Mouse (Mus musculus): Measurements from ENCODE around the gene 1520401A03Rik. TPM values are rescaled to one million over a fixed set of nuclear protein-coding genes. Genes with fewer than 3 reads are reported as not detected.
"Not testable (repeated sequence)": the region's sequence is repeated elsewhere in the genome, so short reads cannot be mapped to it uniquely, and the experiment has no call there.

The 1520401A03Rik gene
- polyA plus RNA-seq (2016; fragmentation: Nextera tagmentation; extraction: Ambion mirVana) = 0.05 TPM in 1 of 2 replicates, not detected in the other

DNA sequence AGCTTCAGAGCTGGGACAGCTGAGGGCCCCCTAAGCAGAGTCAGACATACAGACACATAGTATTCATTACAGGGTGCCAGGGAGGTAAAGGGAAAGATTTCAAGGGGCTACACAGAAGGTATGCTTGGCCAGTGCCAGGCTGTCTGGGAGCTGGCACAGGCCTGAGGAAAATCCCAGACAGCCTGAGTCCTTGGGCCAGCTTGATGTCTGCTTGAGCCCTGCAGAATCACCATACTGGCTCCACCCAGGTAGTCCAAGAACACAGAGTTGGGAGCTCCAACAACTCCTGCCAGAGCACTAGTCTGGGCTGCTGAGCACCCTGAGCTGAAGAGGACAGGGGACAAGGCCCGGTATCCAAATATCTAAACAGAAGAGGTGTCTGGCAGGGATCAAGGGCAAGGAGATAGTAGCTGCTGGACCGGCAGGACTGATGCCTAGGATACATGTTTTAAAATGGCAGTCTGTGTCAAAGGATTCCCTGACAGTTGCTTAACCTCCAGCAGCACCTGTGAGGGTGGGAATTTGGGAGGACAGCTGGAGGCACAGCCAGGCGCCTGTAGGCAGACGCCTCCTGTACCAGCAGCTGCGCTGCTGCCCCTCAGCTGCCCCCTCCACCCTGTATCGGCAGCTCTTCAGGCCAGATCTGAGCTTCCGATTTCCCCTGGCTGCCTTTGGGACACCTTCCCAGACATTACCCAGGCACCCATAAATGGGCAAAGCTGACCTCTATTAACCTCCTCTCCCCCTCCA lies at the start of gene 1520401A03Rik:
Gene 1520401A03Rik (minus strand): TSS at position 408 of the 750 bp plus-strand sequence.
- H3K36me3 ChIP-seq (replicated peaks) = no peaks in the 10 kb centered on the region
- peaks cover 22% of the 10 kb centered on the region for H3K4me1 ChIP-seq
- no peak within 1 kb of the TSS for H3K27ac ChIP-seq (replicated peaks)
- DNase-seq (ENCODE audit: low spot score) = no peak
- H3K4me3 ChIP-seq = no peak within 1 kb of the TSS
- 70% methylated on average over 7 of the region's 7 CpGs for WGBS
- H3K27me3 ChIP-seq (replicated peaks; ENCODE audit: low read depth, poor library complexity, severe bottlenecking) = peaks cover 26% of the 10 kb centered on the region
- no peaks in the 10 kb centered on the region for H3K9me3 ChIP-seq

DNA sequence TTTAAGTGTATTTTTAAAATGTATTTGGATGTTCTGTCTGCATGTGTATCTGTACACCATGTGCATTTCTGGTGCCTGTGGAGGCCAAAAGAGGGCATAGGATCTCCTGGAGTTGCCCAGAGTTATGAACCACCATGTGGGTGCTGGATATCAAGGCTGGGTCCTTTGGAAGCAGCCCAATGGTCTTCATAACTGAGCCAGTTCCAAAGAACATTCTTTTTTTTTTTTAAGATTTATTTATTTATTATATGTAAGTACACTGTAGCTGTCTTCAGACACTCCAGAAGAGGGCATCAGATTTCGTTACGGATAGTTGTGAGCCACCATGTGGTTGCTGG lies 49.6 kb upstream of the 1520401A03Rik start:
- H3K27ac ChIP-seq (replicated peaks); DNase-seq (ENCODE audit: low spot score); H3K27me3 ChIP-seq (replicated peaks; ENCODE audit: low read depth, poor library complexity, severe bottlenecking); H3K9me3 ChIP-seq: not testable (repeated sequence)
- Histone ChIP-seq H3K36me3 (replicated peaks) (peaks cover 27% of the 10 kb centered on the region), H3K4me1 (peaks cover 24% of the 10 kb centered on the region), H3K4me3 (peak overlapping the region; percentile 90)
- WGBS = 85% methylated on average over 2 of the region's 2 CpGs

DNA sequence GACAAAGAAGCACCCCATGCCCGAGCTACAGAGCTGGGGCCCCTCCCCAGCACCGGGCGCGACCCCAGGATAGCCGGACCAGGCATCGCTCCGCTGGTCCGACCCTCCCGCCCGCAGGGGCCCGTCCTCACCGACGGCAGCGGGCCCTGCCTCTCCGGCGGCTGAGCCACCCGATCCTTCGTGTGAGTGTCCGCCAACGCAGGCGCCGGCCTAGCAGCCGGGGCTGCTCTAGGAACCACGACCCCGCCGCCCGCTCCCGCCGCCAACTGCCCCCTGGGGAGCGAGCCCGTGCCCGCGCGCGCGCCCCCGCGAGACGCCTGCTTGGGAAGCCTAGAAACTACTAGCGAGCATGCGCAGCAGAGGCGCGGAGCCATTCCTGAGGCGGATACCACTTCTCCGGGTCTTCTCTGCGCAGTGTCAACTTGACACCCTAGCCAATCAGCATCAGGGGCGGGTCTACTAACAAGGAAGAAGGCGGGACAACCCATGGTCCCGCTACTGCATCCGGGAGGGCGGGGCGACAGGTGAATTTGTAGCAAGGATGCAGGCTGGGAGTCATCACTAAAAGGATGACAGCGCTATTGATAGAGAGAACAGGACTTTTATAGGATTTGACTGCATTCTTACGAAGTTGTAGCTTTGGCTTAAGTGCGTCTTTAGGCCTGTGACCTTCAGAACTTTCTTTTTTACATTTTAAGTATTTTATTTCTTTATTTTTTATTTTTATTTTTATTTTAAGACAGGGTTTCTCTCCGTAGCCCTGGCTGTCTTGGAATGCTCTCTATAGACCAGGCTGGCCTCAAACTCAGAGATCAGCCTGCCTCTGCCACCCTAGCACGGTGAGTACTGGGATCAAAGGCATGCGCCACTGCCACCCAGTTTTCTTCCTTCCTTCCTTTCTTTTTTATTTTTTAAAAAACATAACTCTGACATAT lies 49.0 kb upstream of the 1520401A03Rik start, which contains the start of gene Flywch1:
Gene Flywch1 (minus strand): TSS at position 319 of the 935 bp plus-strand sequence.
- Histone ChIP-seq H3K27ac (replicated peaks) (peak within 1 kb of the TSS; percentile 98), H3K4me3 (peak within 1 kb of the TSS; percentile 90), H3K4me1 (peaks cover 24% of the 10 kb centered on the region), H3K9me3 (no peaks in the 10 kb centered on the region), H3K27me3 (replicated peaks; ENCODE audit: low read depth, poor library complexity, severe bottlenecking) (no peaks in the 10 kb centered on the region), H3K36me3 (replicated peaks) (peaks cover 32% of the 10 kb centered on the region)
- 4% methylated on average over 58 of the region's 58 CpGs for WGBS
- DNase-seq (ENCODE audit: low spot score) = peak; percentile 99

DNA sequence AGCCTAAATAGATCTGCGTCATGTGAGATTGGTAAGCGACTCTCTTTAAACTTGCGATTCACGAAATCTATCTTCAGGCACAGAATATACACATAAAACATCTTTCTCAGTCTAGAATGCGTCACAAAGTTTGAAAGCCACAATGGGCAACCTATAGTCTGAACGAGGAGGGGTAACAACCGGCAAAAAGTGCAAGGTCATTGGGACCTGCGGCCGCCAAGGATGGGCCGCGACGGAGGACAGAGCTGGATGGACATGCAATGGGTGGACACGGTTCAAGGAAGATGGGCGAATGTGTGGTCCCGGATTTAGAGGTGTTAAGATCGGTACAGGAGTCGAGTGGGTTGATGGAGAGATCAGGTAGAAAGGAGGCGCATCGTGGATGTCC lies 48.3 kb upstream of the 1520401A03Rik start:
- H3K36me3 ChIP-seq (replicated peaks) = peaks cover 38% of the 10 kb centered on the region
- WGBS = 2% methylated on average over 19 of the region's 19 CpGs
- H3K27ac ChIP-seq (replicated peaks) = peak overlapping the region; percentile 98
- no peak for DNase-seq (ENCODE audit: low spot score)
- H3K9me3 ChIP-seq = no peaks in the 10 kb centered on the region
- H3K4me1 ChIP-seq = peaks cover 24% of the 10 kb centered on the region
- H3K4me3 ChIP-seq = peak overlapping the region; percentile 90
- no peaks in the 10 kb centered on the region for H3K27me3 ChIP-seq (replicated peaks; ENCODE audit: low read depth, poor library complexity, severe bottlenecking)

DNA sequence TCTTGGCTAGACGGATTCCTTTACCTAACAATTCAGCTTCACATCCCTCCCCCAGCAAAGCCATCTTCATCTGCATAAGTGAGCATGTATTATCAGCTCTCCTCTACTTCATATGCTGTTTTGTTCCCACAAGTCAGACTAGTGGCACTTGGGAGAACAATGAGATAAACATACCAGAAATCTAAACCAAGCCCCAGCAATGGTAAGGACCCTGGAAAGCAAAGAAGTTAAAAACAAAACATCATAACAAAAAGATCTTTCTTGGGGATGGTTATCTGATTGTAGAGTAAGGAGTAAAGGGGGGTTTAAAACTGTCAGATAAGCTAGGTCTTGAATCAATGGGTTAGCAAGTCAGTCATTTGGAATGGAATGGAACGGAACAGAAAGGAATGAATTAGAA lies 47.9 kb upstream of the 1520401A03Rik start:
- H3K9me3 ChIP-seq = no peaks in the 10 kb centered on the region
- 20% methylated on average over 2 of the region's 2 CpGs for WGBS
- peak overlapping the region; percentile 98 for H3K27ac ChIP-seq (replicated peaks)
- H3K4me3 ChIP-seq = peak overlapping the region; percentile 90
- peaks cover 24% of the 10 kb centered on the region for H3K4me1 ChIP-seq
- peaks cover 42% of the 10 kb centered on the region for H3K36me3 ChIP-seq (replicated peaks)
- no peaks in the 10 kb centered on the region for H3K27me3 ChIP-seq (replicated peaks; ENCODE audit: low read depth, poor library complexity, severe bottlenecking)
- no peak for DNase-seq (ENCODE audit: low spot score)

DNA sequence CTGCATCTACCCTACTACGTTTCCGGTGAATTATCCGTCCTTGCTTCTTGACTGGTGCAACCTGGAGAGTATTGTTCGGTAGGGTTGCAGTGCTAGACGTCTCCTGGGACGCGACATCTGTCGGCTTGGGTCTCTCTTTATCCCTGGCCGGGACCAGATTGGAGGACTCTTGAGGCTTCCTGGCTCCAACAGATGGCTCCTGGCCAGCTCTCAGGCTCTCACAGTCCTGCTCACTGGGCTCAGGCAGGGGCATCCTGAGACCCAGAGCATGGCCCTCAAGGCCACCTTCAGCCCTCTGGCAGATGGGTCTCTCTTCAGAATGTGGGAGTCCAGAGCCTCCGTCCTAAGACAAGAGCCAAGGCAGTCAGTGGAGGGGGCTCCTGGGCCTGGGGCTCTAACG lies 40.4 kb upstream of the 1520401A03Rik start:
- Histone ChIP-seq H3K27me3 (replicated peaks; ENCODE audit: low read depth, poor library complexity, severe bottlenecking) (no peaks in the 10 kb centered on the region), H3K36me3 (replicated peaks) (peaks cover 92% of the 10 kb centered on the region), H3K27ac (replicated peaks) (no peak overlapping the region), H3K4me1 (no peaks in the 10 kb centered on the region), H3K9me3 (0 out of 2 replicates have a peak, but pooled peaks cover 2% of the 10 kb centered on the region), H3K4me3 (no peak overlapping the region)
- DNase-seq (ENCODE audit: low spot score) = no peak
- WGBS = 91% methylated on average over 11 of the region's 11 CpGs

DNA sequence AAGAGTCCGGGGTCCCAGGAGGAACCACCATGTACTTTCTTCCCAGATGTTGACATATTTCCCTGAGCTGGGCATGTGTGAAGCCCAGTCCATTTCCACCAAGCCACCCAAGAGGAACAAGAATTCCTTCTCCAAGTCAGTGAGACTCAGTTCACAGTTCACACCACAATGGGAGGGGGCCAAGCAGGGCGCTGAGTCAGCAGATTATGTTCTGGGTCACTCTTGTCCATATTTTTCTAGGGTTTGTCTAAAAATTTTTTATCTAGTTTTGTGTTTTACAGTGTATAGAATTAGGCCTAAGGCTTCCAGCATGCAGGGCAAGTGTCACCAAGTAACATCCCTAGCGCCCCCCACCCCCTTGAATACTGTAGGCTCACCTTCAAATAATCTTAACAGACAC lies 38.6 kb upstream of the 1520401A03Rik start:
- no peaks in the 10 kb centered on the region for H3K27me3 ChIP-seq (replicated peaks; ENCODE audit: low read depth, poor library complexity, severe bottlenecking)
- 93% methylated on average over 3 of the region's 3 CpGs for WGBS
- DNase-seq (ENCODE audit: low spot score) = no peak

DNA sequence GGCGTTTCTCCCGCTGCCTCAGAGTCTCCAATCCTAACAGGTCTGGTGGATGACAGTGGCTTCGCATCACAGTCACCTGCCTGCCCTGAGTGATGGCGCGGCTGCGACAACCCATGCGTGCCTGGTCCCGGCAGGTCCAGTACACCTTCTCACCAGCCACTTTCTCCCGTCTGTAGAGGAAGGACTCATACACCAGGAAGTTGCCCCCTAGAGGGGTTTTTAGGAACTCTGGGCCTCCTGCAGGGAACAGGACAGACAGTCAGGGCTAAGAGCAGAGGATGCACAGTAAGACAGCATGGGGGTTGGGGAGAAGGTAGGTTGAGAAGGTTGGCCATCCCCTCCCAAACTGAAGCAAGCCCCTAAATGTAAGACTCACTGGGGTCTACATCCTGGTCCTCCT lies 37.6 kb upstream of the 1520401A03Rik start:
- H3K36me3 ChIP-seq (replicated peaks) = peaks cover 95% of the 10 kb centered on the region
- no peaks in the 10 kb centered on the region for H3K4me1 ChIP-seq
- H3K4me3 ChIP-seq = no peak overlapping the region
- no peak overlapping the region for H3K27ac ChIP-seq (replicated peaks)
- 0 out of 2 replicates have a peak, but pooled peaks cover 2% of the 10 kb centered on the region for H3K9me3 ChIP-seq
- WGBS = 96% methylated on average over 9 of the region's 9 CpGs
- H3K27me3 ChIP-seq (replicated peaks; ENCODE audit: low read depth, poor library complexity, severe bottlenecking) = no peaks in the 10 kb centered on the region
- no peak for DNase-seq (ENCODE audit: low spot score)

More for the DNA sequence above, 38.6 kb upstream of the 1520401A03Rik start:
- no peak overlapping the region for H3K4me3 ChIP-seq
- H3K27ac ChIP-seq (replicated peaks) = no peak overlapping the region
- H3K4me1 ChIP-seq = no peaks in the 10 kb centered on the region
- H3K9me3 ChIP-seq = 0 out of 2 replicates have a peak, but pooled peaks cover 2% of the 10 kb centered on the region
- H3K36me3 ChIP-seq (replicated peaks) = peaks cover 95% of the 10 kb centered on the region

DNA sequence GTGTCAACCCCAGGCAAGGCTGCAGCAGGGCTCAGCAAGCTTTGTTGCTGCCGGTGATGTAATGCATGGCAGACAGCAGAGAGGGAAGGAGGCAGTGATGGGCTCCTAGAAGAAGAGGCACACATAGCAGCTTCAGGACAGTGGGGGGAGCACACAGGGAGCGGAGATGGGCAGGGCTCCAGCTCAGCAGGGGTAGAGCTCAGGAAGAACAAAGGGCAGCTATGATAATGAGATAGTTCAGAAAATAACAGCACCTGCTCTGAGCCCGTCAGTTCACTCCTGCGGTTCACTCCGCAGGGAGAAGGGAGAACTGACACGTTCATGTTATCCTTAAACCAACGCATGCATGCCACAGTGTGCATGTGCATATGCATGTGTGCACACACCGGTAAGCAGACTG lies 36.2 kb upstream of the 1520401A03Rik start:
- WGBS = 86% methylated on average over 8 of the region's 8 CpGs

DNA sequence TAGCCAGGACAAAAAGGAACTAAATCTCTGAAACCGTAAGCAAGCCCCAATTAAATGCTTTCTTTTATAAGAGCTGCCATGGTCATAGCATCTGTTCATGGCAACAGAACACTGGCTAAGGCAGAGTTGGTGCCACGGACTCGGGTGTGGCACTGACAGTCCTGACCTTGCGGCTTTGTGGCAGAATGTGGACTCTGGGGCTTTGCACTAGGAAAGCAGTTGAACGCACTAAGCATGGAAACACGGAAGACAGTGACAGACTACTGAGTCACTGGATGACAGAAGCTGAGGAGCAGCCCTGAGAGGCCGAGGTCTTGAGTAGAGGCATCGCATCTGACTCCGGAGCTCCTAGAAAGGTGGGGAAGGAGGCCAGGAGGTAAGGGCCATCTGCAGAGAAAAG lies 35.0 kb upstream of the 1520401A03Rik start:
- 0 out of 2 replicates have a peak, but pooled peaks cover 2% of the 10 kb centered on the region for H3K9me3 ChIP-seq
- no peak overlapping the region for H3K27ac ChIP-seq (replicated peaks)
- WGBS = 97% methylated on average over 9 of the region's 9 CpGs
- no peaks in the 10 kb centered on the region for H3K27me3 ChIP-seq (replicated peaks; ENCODE audit: low read depth, poor library complexity, severe bottlenecking)
- no peaks in the 10 kb centered on the region for H3K4me1 ChIP-seq
- no peak for DNase-seq (ENCODE audit: low spot score)
- peaks cover 100% of the 10 kb centered on the region for H3K36me3 ChIP-seq (replicated peaks)
- no peak overlapping the region for H3K4me3 ChIP-seq

More for the DNA sequence above, 36.2 kb upstream of the 1520401A03Rik start:
- Histone ChIP-seq H3K27ac (replicated peaks) (no peak overlapping the region), H3K9me3 (0 out of 2 replicates have a peak, but pooled peaks cover 2% of the 10 kb centered on the region), H3K4me3 (no peak overlapping the region), H3K36me3 (replicated peaks) (peaks cover 100% of the 10 kb centered on the region), H3K4me1 (no peaks in the 10 kb centered on the region), H3K27me3 (replicated peaks; ENCODE audit: low read depth, poor library complexity, severe bottlenecking) (no peaks in the 10 kb centered on the region)
- no peak for DNase-seq (ENCODE audit: low spot score)

DNA sequence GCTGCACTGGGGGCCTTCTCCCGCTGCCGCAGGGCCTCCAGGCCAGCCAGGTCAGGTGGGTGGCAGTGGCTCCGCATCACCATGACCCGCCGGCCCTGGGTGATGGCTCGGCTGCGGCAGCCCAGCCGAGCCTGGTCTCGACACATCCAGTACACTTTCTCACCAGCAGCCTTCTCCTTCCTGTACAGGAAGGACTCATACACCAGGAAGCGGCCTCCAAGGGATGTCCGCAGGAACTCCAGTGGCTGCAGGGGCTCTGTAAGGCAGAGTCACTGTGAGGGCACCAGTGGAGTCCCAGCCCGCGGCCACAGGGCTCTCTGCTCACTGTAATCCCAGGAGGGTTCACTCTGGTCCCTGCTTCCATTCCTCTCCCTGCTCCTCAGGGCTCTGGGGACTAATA lies 33.1 kb upstream of the 1520401A03Rik start:
- 0 out of 2 replicates have a peak, but pooled peaks cover 2% of the 10 kb centered on the region for H3K9me3 ChIP-seq
- no peak overlapping the region for H3K4me3 ChIP-seq
- no peaks in the 10 kb centered on the region for H3K4me1 ChIP-seq
- H3K36me3 ChIP-seq (replicated peaks) = peaks cover 98% of the 10 kb centered on the region
- no peak for DNase-seq (ENCODE audit: low spot score)
- WGBS = 96% methylated on average over 13 of the region's 13 CpGs
- H3K27me3 ChIP-seq (replicated peaks; ENCODE audit: low read depth, poor library complexity, severe bottlenecking) = no peaks in the 10 kb centered on the region
- H3K27ac ChIP-seq (replicated peaks) = no peak overlapping the region

DNA sequence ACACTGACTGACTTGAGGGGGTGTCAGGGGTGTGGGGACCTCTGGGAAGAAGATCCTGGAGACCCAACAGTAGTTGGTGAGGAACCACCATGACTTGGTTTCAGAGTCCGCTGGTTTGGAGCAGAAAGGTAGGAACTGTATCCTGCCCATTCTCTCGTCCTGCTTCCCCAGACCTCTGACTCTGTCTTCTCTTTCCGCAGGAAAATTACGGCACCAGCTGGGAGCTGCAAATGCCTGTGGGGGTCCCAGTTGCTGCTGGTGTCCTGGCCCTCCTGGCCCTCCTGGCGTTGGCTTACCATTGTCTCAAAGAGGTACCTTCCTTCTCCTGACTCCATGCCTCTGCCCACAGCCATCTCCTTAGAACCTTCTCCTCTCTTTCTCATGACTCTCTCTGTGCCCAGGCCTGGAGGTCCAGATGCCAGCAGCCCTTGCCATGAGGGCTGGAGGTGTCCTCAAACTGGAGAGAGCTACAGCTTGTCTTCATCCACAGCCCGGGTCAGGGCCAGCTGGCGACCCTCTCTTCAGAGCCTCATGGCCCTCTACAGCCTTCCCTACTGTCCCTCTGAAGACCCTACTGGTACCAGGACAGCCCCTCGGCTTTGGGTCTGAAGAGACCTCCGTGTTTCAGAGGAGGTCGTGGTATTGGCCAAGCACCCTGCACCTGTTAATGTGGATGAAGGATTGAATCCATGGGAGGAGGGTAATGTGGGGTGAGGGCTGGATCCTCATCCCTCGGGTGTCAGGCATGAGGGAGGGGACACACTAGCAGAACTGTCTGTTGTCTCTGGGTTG lies 27.0 kb upstream of the 1520401A03Rik start:
- 0 out of 2 replicates have a peak overlapping the region, but pooled peaks have one; percentile 9 for H3K4me3 ChIP-seq
- peaks cover 45% of the 10 kb centered on the region for H3K36me3 ChIP-seq (replicated peaks)
- peaks cover 41% of the 10 kb centered on the region for H3K27me3 ChIP-seq (replicated peaks; ENCODE audit: low read depth, poor library complexity, severe bottlenecking)
- 85% methylated on average over 11 of the region's 11 CpGs for WGBS
- 0 out of 2 replicates have a peak, but pooled peaks cover 2% of the 10 kb centered on the region for H3K9me3 ChIP-seq
- H3K4me1 ChIP-seq = peaks cover 25% of the 10 kb centered on the region
- H3K27ac ChIP-seq (replicated peaks) = 0 out of 2 replicates have a peak overlapping the region, but pooled peaks have one; percentile 12
- no peak for DNase-seq (ENCODE audit: low spot score)

All from embryonic facial prominence, embryonic 10.5 days (tissue).